Mouse (Mus musculus) MEL (cell line): Measurements from ENCODE around the gene Tubg2. TPM values are rescaled to one million over a fixed set of nuclear protein-coding genes. Genes with fewer than 3 reads are reported as not detected.

Experiments
- DNase-seq: peaks from one replicate; pipeline ENCODE4 v3.0.0; 2011; ENCODE audit warnings: low read depth, low spot score
- H3K27ac ChIP-seq: 2 replicates; pipeline ENCODE4 v1.5.1; 2012; ENCODE audit warnings: low read depth, mild to moderate bottlenecking, control low read depth, low read length, moderate library complexity; ENCODE audit not compliant: control insufficient read depth
- H3K27me3 ChIP-seq, 2 experiments: fragments of 150-350 bp in 1 of 2; sonication (generic) in 1 of 2; 2 replicates each; pipeline ENCODE4 v1.6.1; 2012; ENCODE audit warnings: low read length in 2 of 2, mild to moderate bottlenecking in 2 of 2, improper control_type of control experiment in 1 of 2, moderate library complexity in 1 of 2; ENCODE audit not compliant: insufficient read depth in 2 of 2, control insufficient read depth in 1 of 2
- H3K36me3 ChIP-seq, 2 experiments: 2 replicates each; pipeline ENCODE4 v1.6.1; 2012 to 2014; ENCODE audit warnings: low read length in 2 of 2, improper control_type of control experiment in 1 of 2, inconsistent platforms in 1 of 2, mild to moderate bottlenecking in 1 of 2; ENCODE audit not compliant: insufficient read depth in 2 of 2, control insufficient read depth in 1 of 2
- H3K4me1 ChIP-seq, 2 experiments: fragments of 150-350 bp in 1 of 2; sonication (generic) in 1 of 2; 2 replicates each; pipeline ENCODE4 v1.6.1; 2012; ENCODE audit warnings: low read length in 2 of 2, improper control_type of control experiment in 1 of 2, mild to moderate bottlenecking in 1 of 2; ENCODE audit not compliant: insufficient read depth in 2 of 2, control insufficient read depth in 1 of 2
- H3K4me3 ChIP-seq, 2 experiments: fragments of 150-350 bp in 1 of 2; sonication (generic) in 1 of 2; 2 replicates each; pipeline ENCODE4 v1.5.1; 2012; ENCODE audit warnings: low read depth in 2 of 2, low read length in 2 of 2, mild to moderate bottlenecking in 2 of 2, moderate library complexity in 2 of 2, control low read depth in 1 of 2, improper control_type of control experiment in 1 of 2; ENCODE audit not compliant: control insufficient read depth in 1 of 2, insufficient read depth in 1 of 2
- H3K79me2 ChIP-seq: 2 replicates; pipeline ENCODE4 v1.6.1; 2012; ENCODE audit warnings: mild to moderate bottlenecking, low read length, moderate library complexity; ENCODE audit not compliant: control insufficient read depth, poor library complexity, insufficient read depth
- H3K9ac ChIP-seq: 2 replicates; pipeline ENCODE4 v1.6.1; 2012; ENCODE audit warnings: low read depth, mild to moderate bottlenecking, control low read depth, low read length, moderate library complexity; ENCODE audit not compliant: control insufficient read depth, poor library complexity, severe bottlenecking
- H3K9me3 ChIP-seq: fragments of 150-350 bp; sonication (generic); replicated peaks from 2 replicates; pipeline ENCODE4 v1.6.1; 2012; ENCODE audit warnings: mild to moderate bottlenecking, low read length, improper control_type of control experiment, moderate library complexity; ENCODE audit not compliant: insufficient read depth
- CHD1 ChIP-seq: IDR thresholded peaks from 2 replicates; pipeline ENCODE4 v1.6.1; 2012; ENCODE audit warnings: low read depth, mild to moderate bottlenecking, inconsistent platforms, low read length, improper control_type of control experiment
- CHD2 ChIP-seq: IDR thresholded peaks from 2 replicates; pipeline ENCODE4 v1.6.1; 2011; ENCODE audit warnings: low read length, improper control_type of control experiment
- CTCF ChIP-seq, 3 experiments: IDR thresholded peaks in 2 of 3; conservative IDR thresholded peaks in 1 of 3; 2 replicates each; pipeline ENCODE4 v1.5.1; 2011 to 2012; ENCODE audit warnings: low read length in 3 of 3, low read depth in 2 of 3, mild to moderate bottlenecking in 2 of 3, improper control_type of control experiment in 1 of 3, inconsistent platforms in 1 of 3, mixed read lengths in 1 of 3, moderate library complexity in 1 of 3; ENCODE audit not compliant: control insufficient read depth in 1 of 3, insufficient read depth in 1 of 3, poor library complexity in 1 of 3, severe bottlenecking in 1 of 3
- E2F4 ChIP-seq: IDR thresholded peaks from 2 replicates; pipeline ENCODE4 v1.6.1; 2011; ENCODE audit warnings: low read depth, low read length, improper control_type of control experiment, borderline replicate concordance
- ETS1 ChIP-seq: IDR thresholded peaks from 2 replicates; pipeline ENCODE4 v1.6.1; 2012; ENCODE audit warnings: low read depth, mild to moderate bottlenecking, inconsistent platforms, low read length, improper control_type of control experiment, moderate library complexity
- GABPA ChIP-seq: IDR thresholded peaks from 2 replicates; pipeline ENCODE4 v1.6.1; 2012; ENCODE audit warnings: low read depth, mild to moderate bottlenecking, inconsistent platforms, low read length, improper control_type of control experiment, moderate library complexity
- GATA1 ChIP-seq: IDR thresholded peaks from 2 replicates; pipeline ENCODE4 v1.6.1; 2011; ENCODE audit warnings: low read depth, low read length, improper control_type of control experiment
- HCFC1 ChIP-seq: IDR thresholded peaks from 2 replicates; pipeline ENCODE4 v1.6.1; 2012; ENCODE audit warnings: low read depth, mild to moderate bottlenecking, inconsistent platforms, low read length, improper control_type of control experiment, moderate library complexity
- JUND ChIP-seq: IDR thresholded peaks from 2 replicates; pipeline ENCODE4 v1.6.1; 2011; ENCODE audit warnings: low read depth, mild to moderate bottlenecking, improper control_type of control experiment, low read length
- KAT2A ChIP-seq: conservative IDR thresholded peaks from 2 replicates; pipeline ENCODE4 v1.6.1; 2012; ENCODE audit warnings: low read depth, low read length, improper control_type of control experiment, inconsistent platforms
- MAFK ChIP-seq: IDR thresholded peaks from 2 replicates; pipeline ENCODE4 v1.6.1; 2011; ENCODE audit warnings: low read depth, mild to moderate bottlenecking, low read length, improper control_type of control experiment, borderline replicate concordance
- MAZ ChIP-seq: IDR thresholded peaks from 2 replicates; pipeline ENCODE4 v1.6.1; 2012; ENCODE audit warnings: low read depth, mild to moderate bottlenecking, inconsistent platforms, low read length, improper control_type of control experiment
- MEF2A ChIP-seq: IDR thresholded peaks from 2 replicates; pipeline ENCODE4 v1.6.1; 2014; ENCODE audit warnings: low read depth, mild to moderate bottlenecking, inconsistent platforms, low read length, improper control_type of control experiment; ENCODE audit not compliant: poor library complexity, insufficient replicate concordance, severe bottlenecking; ENCODE audit errors: extremely low read depth
- MXI1 ChIP-seq: IDR thresholded peaks from 2 replicates; pipeline ENCODE4 v1.6.1; 2011; ENCODE audit warnings: mild to moderate bottlenecking, low read depth, low read length, improper control_type of control experiment
- MYB ChIP-seq: IDR thresholded peaks from 2 replicates; pipeline ENCODE4 v1.6.1; 2011; ENCODE audit warnings: mild to moderate bottlenecking, low read depth, low read length, improper control_type of control experiment
- MYC ChIP-seq: IDR thresholded peaks from 2 replicates; pipeline ENCODE4 v1.6.1; 2011; ENCODE audit warnings: low read depth, mild to moderate bottlenecking, low read length, improper control_type of control experiment, moderate library complexity
- NELFE ChIP-seq: IDR thresholded peaks from 2 replicates; pipeline ENCODE4 v1.6.1; 2011; ENCODE audit warnings: low read depth, low read length, improper control_type of control experiment
- POLR2A ChIP-seq, 2 experiments: IDR thresholded peaks; 2 replicates each; pipeline ENCODE4 v1.6.1; 2011 to 2012; ENCODE audit warnings: low read length in 2 of 2, mild to moderate bottlenecking in 2 of 2, control low read depth in 1 of 2, improper control_type of control experiment in 1 of 2, low read depth in 1 of 2, moderate library complexity in 1 of 2; ENCODE audit not compliant: control insufficient read depth in 1 of 2, insufficient read depth in 1 of 2, poor library complexity in 1 of 2
- POLR2AphosphoS5 ChIP-seq: IDR thresholded peaks from 2 replicates; pipeline ENCODE4 v1.6.1; 2012; ENCODE audit warnings: low read depth, borderline replicate concordance, mild to moderate bottlenecking, inconsistent platforms, low read length, moderate library complexity, mixed read lengths
- RAD21 ChIP-seq: IDR thresholded peaks from 2 replicates; pipeline ENCODE4 v1.6.1; 2011; ENCODE audit warnings: mild to moderate bottlenecking, low read depth, low read length, improper control_type of control experiment
- RCOR1 ChIP-seq: IDR thresholded peaks from 2 replicates; pipeline ENCODE4 v1.6.1; 2012; ENCODE audit warnings: low read depth, mild to moderate bottlenecking, inconsistent platforms, low read length, improper control_type of control experiment
- SIN3A ChIP-seq: IDR thresholded peaks from 2 replicates; pipeline ENCODE4 v1.6.1; 2012; ENCODE audit warnings: low read length, improper control_type of control experiment, inconsistent platforms
- TAL1 ChIP-seq: IDR thresholded peaks from 2 replicates; pipeline ENCODE4 v1.6.1; 2012; ENCODE audit warnings: mild to moderate bottlenecking, inconsistent platforms, low read length, moderate library complexity, mixed read lengths
- TCF12 ChIP-seq: IDR thresholded peaks from 2 replicates; pipeline ENCODE4 v1.6.1; 2014; ENCODE audit warnings: low read depth, mild to moderate bottlenecking, inconsistent platforms, low read length, improper control_type of control experiment, moderate library complexity
- USF1 ChIP-seq: IDR thresholded peaks from 2 replicates; pipeline ENCODE4 v1.6.1; 2014; ENCODE audit warnings: low read depth, mild to moderate bottlenecking, inconsistent platforms, low read length, improper control_type of control experiment, moderate library complexity
- USF2 ChIP-seq, 2 experiments: IDR thresholded peaks; 2 replicates each; pipeline ENCODE4 v1.6.1; 2011 to 2012; ENCODE audit warnings: improper control_type of control experiment in 2 of 2, low read length in 2 of 2, borderline replicate concordance in 1 of 2, inconsistent platforms in 1 of 2, low read depth in 1 of 2, mild to moderate bottlenecking in 1 of 2; ENCODE audit not compliant: insufficient read depth in 1 of 2
- ZC3H11A ChIP-seq: IDR thresholded peaks from 2 replicates; pipeline ENCODE4 v1.6.1; 2012; ENCODE audit warnings: low read depth, mild to moderate bottlenecking, inconsistent platforms, low read length, improper control_type of control experiment
- ZKSCAN1 ChIP-seq: IDR thresholded peaks from 2 replicates; pipeline ENCODE4 v1.6.1; 2012; ENCODE audit warnings: low read depth, mild to moderate bottlenecking, inconsistent platforms, low read length, improper control_type of control experiment, moderate library complexity
- ZMIZ1 ChIP-seq: IDR thresholded peaks from 2 replicates; pipeline ENCODE4 v1.6.1; 2012; ENCODE audit warnings: low read depth, mild to moderate bottlenecking, inconsistent platforms, low read length, improper control_type of control experiment, moderate library complexity
- polyA plus RNA-seq, 2 experiments: library from polyadenylated mRNA; stranded (reverse) in 1 of 2; unstranded in 1 of 2; fragments of >175 nt in 1 of 2; fragments of >200 nt in 1 of 2; gene quantifications; 2 replicates each; pipeline versions ENCODE4 v1.2.1 to v1.2.4; 2012; ENCODE audit warnings: low replicate concordance in 2 of 2, low read depth in 1 of 2; ENCODE audit not compliant: insufficient read length in 2 of 2, insufficient read depth in 1 of 2, missing spikeins in 1 of 2
- total RNA-seq: library from RNA; depleted of rRNA; stranded (reverse); fragments of 300-350 nt; gene quantifications from 2 replicates; pipeline ENCODE4 v1.2.3, GENCODE M21; 2012

Tubg2 gene
- total and polyA plus RNA-seq, 3 experiments: not detected

DNA sequence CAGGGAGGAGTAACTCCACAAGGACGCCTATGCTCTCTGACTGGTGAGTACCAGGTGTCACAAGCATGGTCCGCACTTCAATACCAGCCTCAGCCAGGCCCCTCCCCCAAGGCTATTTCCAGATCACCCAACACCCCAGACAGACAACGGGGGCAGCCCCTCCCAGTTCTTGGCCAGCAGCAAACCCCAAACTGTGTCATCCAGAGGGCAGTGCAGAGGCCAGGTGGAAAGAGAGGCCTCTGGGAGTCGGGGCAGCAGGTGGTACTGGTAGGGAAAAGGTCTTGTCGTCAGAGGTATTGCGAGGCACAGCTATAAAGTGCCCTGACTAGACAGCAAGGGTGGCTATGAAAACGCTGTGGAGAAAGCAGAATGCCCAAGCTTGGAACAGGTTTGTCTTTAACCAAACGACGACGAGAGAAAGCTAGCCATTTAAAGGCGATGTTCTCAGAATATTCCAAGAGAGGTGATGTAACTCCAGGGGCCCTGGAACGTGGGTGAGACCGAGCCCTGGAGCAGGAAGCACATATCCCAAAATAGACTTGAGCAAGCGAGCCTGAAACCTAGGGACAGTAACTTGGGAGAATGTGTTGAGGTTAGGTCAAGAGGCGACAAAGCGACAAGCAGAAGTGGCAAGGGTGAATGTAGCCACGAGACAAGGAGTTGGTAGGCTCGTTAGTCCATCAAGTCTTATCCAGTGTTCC is 25.5 kb upstream of the Tubg2 start:
- no peak overlapping the region for H3K4me3 ChIP-seq
- DNase-seq: no peak
- no peaks in the 10 kb centered on the region for H3K27me3 ChIP-seq
- no peak overlapping the region for H3K27ac ChIP-seq
- TF ChIP-seq RAD21 (no peak), USF2 (IDR thresholded peaks at IDR 0.05; ENCODE audit: borderline replicate concordance in 1 of 2, insufficient read depth in 1 of 2, low read depth in 1 of 2, low read length in 2 of 2) (no peak), MAZ (no peak), ZC3H11A (no peak), MEF2A (no peak), CTCF (IDR thresholded peaks at IDR 0.05 in 2 of 3, conservative IDR thresholded peaks at IDR 0.05 in 1 of 3; ENCODE audit: control insufficient read depth in 1 of 3, insufficient read depth in 1 of 3, low read depth in 2 of 3, low read length in 3 of 3, poor library complexity in 1 of 3, severe bottlenecking in 1 of 3) (no peak), TAL1 (no peak), MYC (no peak), HCFC1 (no peak), MXI1 (no peak), GATA1 (no peak), KAT2A (no peak), RCOR1 (no peak)
- TF ChIP-seq, all 39 proteins: peak for 0
- H3K9me3 ChIP-seq: no peaks in the 10 kb centered on the region
- H3K4me1 ChIP-seq: peaks cover 3 to 13% of the 10 kb centered on the region in 2 experiments; a peak in 3 of 4 replicates
- H3K79me2 ChIP-seq: no peaks in the 10 kb centered on the region
- peaks cover 3 to 7% of the 10 kb centered on the region in 2 experiments; a peak in 3 of 4 replicates for H3K36me3 ChIP-seq
- H3K9ac ChIP-seq: no peak overlapping the region

GRCm38 (mm10) chr11:101131187-101131586 is 24.5 kb upstream of the Tubg2 start:
- Histone ChIP-seq H3K36me3 (peaks cover 3 to 7% of the 10 kb centered on the region in 2 experiments; a peak in 3 of 4 replicates), H3K4me3 (no peak overlapping the region), H3K4me1 (peaks cover 3 to 13% of the 10 kb centered on the region in 2 experiments; a peak in 3 of 4 replicates), H3K79me2 (no peaks in the 10 kb centered on the region), H3K9ac (no peak overlapping the region), H3K9me3 (no peaks in the 10 kb centered on the region), H3K27ac (no peak overlapping the region), H3K27me3 (no peaks in the 10 kb centered on the region)
- DNase-seq: peak; percentile 62
- TF ChIP-seq CHD2 (no peak), MEF2A (peak; percentile 93), MAFK (peak; percentile 30; the same call in 1 of the 2 replicates), POLR2AphosphoS5 (no peak), E2F4 (no peak), ZMIZ1 (no peak), GABPA (no peak), CTCF (IDR thresholded peaks at IDR 0.05 in 2 of 3, conservative IDR thresholded peaks at IDR 0.05 in 1 of 3; ENCODE audit: control insufficient read depth in 1 of 3, insufficient read depth in 1 of 3, low read depth in 2 of 3, low read length in 3 of 3, poor library complexity in 1 of 3, severe bottlenecking in 1 of 3) (no peak), JUND (no peak), MYB (no peak), ZC3H11A (no peak), ZKSCAN1 (no peak), MXI1 (no peak), RAD21 (no peak), KAT2A (no peak), SIN3A (0 out of 2 replicates have a peak, but pooled peaks have one; percentile 17), TCF12 (peak; percentile 56), POLR2A (IDR thresholded peaks at IDR 0.05; ENCODE audit: control insufficient read depth in 1 of 2, insufficient read depth in 1 of 2, low read depth in 1 of 2, low read length in 2 of 2, poor library complexity in 1 of 2) (no peak), ETS1 (peak; percentile 82), USF1 (no peak), NELFE (no peak), MYC (no peak), CHD1 (no peak), TAL1 (peak; percentile 78), HCFC1 (no peak)
